Mouse (Mus musculus): ENCODE results near the gene Plin2. TPM values are rescaled to one million over a fixed set of nuclear protein-coding genes. Genes with fewer than 3 reads are reported as not detected.
A peak's percentile ranks its signal among the peaks of the same experiment; 100 is the strongest.
"Not testable (repeated sequence)": the region's sequence is repeated elsewhere in the genome, so short reads cannot be mapped to it uniquely, and the experiment has no call there.

Gene Plin2
- polyA plus RNA-seq, 1 experiment from 2014 or later: 80.7 TPM

- DNase-seq (ENCODE audit: low spot score) (peak; percentile 3), ATAC-seq (ENCODE audit: low FRiP score) (no peak)
- 70% methylated on average over 4 of the region's 4 CpGs for WGBS
- H3K27me3 ChIP-seq (ENCODE audit: control insufficient read depth, insufficient read depth, low read length): no peaks in the 10 kb centered on the region
- no peaks in the 10 kb centered on the region for H3K36me3 ChIP-seq (ENCODE audit: control insufficient read depth, insufficient read depth, low read length)
- H3K4me1 ChIP-seq (replicated peaks; ENCODE audit: control insufficient read depth, insufficient read depth, low read length): no peaks in the 10 kb centered on the region
- H3K9me3 ChIP-seq (ENCODE audit: control insufficient read depth, low read length): no peaks in the 10 kb centered on the region
- H3K9ac ChIP-seq (ENCODE audit: low read depth, low read length): no peak overlapping the region
- H3K27ac ChIP-seq (ENCODE audit: low read depth, low read length): no peak overlapping the region
- H3K4me2 ChIP-seq (replicated peaks; ENCODE audit: low read depth, low read length): no peak overlapping the region
- H3K4me3 ChIP-seq (ENCODE audit: low read depth, low read length): no peak overlapping the region
Measured at GRCm38 (mm10) chr4:86631831-86632230, 38.0 kb downstream of the Plin2 start.

DNA sequence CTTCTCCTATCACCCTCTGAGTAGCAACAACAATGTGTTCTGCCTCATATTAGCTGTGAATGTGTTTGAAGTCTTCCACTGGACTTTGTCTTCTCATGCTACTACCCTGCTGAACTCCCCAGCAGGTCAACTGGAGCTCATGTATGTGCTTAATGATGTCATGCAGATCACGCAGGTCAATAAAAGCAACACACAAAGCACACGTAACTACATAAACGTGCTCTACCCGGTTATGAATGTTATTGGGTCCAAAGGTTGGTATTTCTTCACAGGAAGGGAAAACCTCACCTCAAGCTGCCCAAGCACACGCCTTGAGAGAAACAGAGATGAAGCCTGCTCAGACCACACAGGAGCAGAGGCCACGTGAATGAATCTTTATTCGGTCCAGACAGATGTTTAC is 43.4 kb downstream of the Plin2 start:
- not testable (repeated sequence) for H3K4me2 ChIP-seq (replicated peaks; ENCODE audit: low read depth, low read length); H3K4me1 ChIP-seq (replicated peaks; ENCODE audit: control insufficient read depth, insufficient read depth, low read length); ATAC-seq (ENCODE audit: low FRiP score); DNase-seq (ENCODE audit: low spot score); H3K4me3 ChIP-seq (ENCODE audit: low read depth, low read length); H3K27me3 ChIP-seq (ENCODE audit: control insufficient read depth, insufficient read depth, low read length); H3K9ac ChIP-seq (ENCODE audit: low read depth, low read length); H3K9me3 ChIP-seq (ENCODE audit: control insufficient read depth, low read length); H3K27ac ChIP-seq (ENCODE audit: low read depth, low read length); H3K36me3 ChIP-seq (ENCODE audit: control insufficient read depth, insufficient read depth, low read length)
- WGBS: 92% methylated on average over 7 of the region's 7 CpGs

DNA sequence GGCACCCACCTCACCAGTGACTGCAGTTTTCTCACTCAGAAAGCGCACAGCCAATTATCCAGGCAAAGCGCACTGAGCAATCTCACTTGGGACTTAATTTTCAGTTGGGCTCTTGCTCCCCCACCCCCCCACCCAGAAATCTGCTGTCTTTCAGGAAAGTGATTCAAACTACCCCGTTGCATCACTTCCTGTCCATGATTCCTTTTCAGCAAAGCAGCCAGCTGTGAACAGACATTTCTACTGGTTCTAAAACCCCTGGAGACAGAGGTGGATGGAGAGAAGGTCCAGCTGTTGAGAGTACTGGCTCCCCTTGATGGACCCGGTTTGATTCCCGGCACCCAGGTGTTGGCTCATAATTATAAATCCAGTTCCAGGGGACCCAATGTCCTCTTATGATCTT is 44.4 kb downstream of the Plin2 start:
- no peak for DNase-seq (ENCODE audit: low spot score)
- H3K36me3 ChIP-seq (ENCODE audit: control insufficient read depth, insufficient read depth, low read length): no peaks in the 10 kb centered on the region
- H3K4me1 ChIP-seq (replicated peaks; ENCODE audit: control insufficient read depth, insufficient read depth, low read length): no peaks in the 10 kb centered on the region
- WGBS: 89% methylated on average over 5 of the region's 5 CpGs
- no peak overlapping the region for H3K9ac ChIP-seq (ENCODE audit: low read depth, low read length)
- no peak overlapping the region for H3K4me2 ChIP-seq (replicated peaks; ENCODE audit: low read depth, low read length)
- no peaks in the 10 kb centered on the region for H3K9me3 ChIP-seq (ENCODE audit: control insufficient read depth, low read length)
- H3K27ac ChIP-seq (ENCODE audit: low read depth, low read length): no peak overlapping the region
- H3K4me3 ChIP-seq (ENCODE audit: low read depth, low read length): no peak overlapping the region
- no peak for ATAC-seq (ENCODE audit: low FRiP score)
- H3K27me3 ChIP-seq (ENCODE audit: control insufficient read depth, insufficient read depth, low read length): no peaks in the 10 kb centered on the region

- ATAC-seq (ENCODE audit: low FRiP score); H3K27ac ChIP-seq (ENCODE audit: low read depth, low read length); H3K4me2 ChIP-seq (replicated peaks; ENCODE audit: low read depth, low read length); H3K36me3 ChIP-seq (ENCODE audit: control insufficient read depth, insufficient read depth, low read length); H3K27me3 ChIP-seq (ENCODE audit: control insufficient read depth, insufficient read depth, low read length); H3K4me3 ChIP-seq (ENCODE audit: low read depth, low read length); H3K9me3 ChIP-seq (ENCODE audit: control insufficient read depth, low read length); H3K9ac ChIP-seq (ENCODE audit: low read depth, low read length); DNase-seq (ENCODE audit: low spot score); H3K4me1 ChIP-seq (replicated peaks; ENCODE audit: control insufficient read depth, insufficient read depth, low read length): not testable (repeated sequence)
- 86% methylated on average over 1 of the region's 1 CpGs for WGBS
Measured at GRCm38 (mm10) chr4:86622532-86622931, 47.3 kb downstream of the Plin2 start.

GRCm38 (mm10) chr4:86622116-86622515 is 47.7 kb downstream of the Plin2 start:
- no peak for ATAC-seq (ENCODE audit: low FRiP score)
- H3K4me2 ChIP-seq (replicated peaks; ENCODE audit: low read depth, low read length): no peak overlapping the region

GRCm38 (mm10) chr4:86620506-86620905 is 49.4 kb downstream of the Plin2 start:
- DNase-seq (ENCODE audit: low spot score): no peak
- no peak overlapping the region for H3K4me2 ChIP-seq (replicated peaks; ENCODE audit: low read depth, low read length)
- H3K36me3 ChIP-seq (ENCODE audit: control insufficient read depth, insufficient read depth, low read length): no peaks in the 10 kb centered on the region
- WGBS: 78% methylated on average over 2 of the region's 2 CpGs
- no peaks in the 10 kb centered on the region for H3K4me1 ChIP-seq (replicated peaks; ENCODE audit: control insufficient read depth, insufficient read depth, low read length)
- no peak overlapping the region for H3K9ac ChIP-seq (ENCODE audit: low read depth, low read length)
- ATAC-seq (ENCODE audit: low FRiP score): no peak
- no peaks in the 10 kb centered on the region for H3K9me3 ChIP-seq (ENCODE audit: control insufficient read depth, low read length)
- H3K27me3 ChIP-seq (ENCODE audit: control insufficient read depth, insufficient read depth, low read length): no peaks in the 10 kb centered on the region
- no peak overlapping the region for H3K27ac ChIP-seq (ENCODE audit: low read depth, low read length)
- H3K4me3 ChIP-seq (ENCODE audit: low read depth, low read length): no peak overlapping the region

More at GRCm38 (mm10) chr4:86622116-86622515, 47.7 kb downstream of the Plin2 start:
- no peak overlapping the region for H3K4me3 ChIP-seq (ENCODE audit: low read depth, low read length)
- no peaks in the 10 kb centered on the region for H3K27me3 ChIP-seq (ENCODE audit: control insufficient read depth, insufficient read depth, low read length)
- no peaks in the 10 kb centered on the region for H3K9me3 ChIP-seq (ENCODE audit: control insufficient read depth, low read length)
- no peak for DNase-seq (ENCODE audit: low spot score)
- no peak overlapping the region for H3K9ac ChIP-seq (ENCODE audit: low read depth, low read length)
- H3K27ac ChIP-seq (ENCODE audit: low read depth, low read length): no peak overlapping the region
- 78% methylated on average over 3 of the region's 3 CpGs for WGBS
- no peaks in the 10 kb centered on the region for H3K36me3 ChIP-seq (ENCODE audit: control insufficient read depth, insufficient read depth, low read length)
- no peaks in the 10 kb centered on the region for H3K4me1 ChIP-seq (replicated peaks; ENCODE audit: control insufficient read depth, insufficient read depth, low read length)

DNA sequence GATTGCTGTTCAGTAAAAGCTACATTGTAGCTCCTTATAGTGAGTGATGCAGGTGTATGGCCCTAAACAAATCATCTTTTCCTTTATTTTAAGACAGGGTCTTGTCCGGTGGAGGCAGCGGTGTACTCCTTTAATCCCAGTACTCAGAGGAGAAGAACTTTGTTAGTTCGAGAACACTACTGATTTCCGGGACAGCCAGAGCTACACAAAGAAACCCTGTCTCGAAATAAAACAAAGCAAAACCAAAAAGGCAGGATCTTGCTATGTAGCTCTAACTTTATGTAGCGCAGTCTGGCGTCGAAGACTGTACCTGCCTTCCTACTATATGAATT is 57.6 kb downstream of the Plin2 start:
- ATAC-seq (ENCODE audit: low FRiP score): peak; percentile 26
- Histone ChIP-seq H3K4me1 (replicated peaks; ENCODE audit: control insufficient read depth, insufficient read depth, low read length) (no peaks in the 10 kb centered on the region), H3K4me2 (replicated peaks; ENCODE audit: low read depth, low read length) (peak overlapping the region; percentile 42), H3K27ac (ENCODE audit: low read depth, low read length) (no peak overlapping the region), H3K4me3 (ENCODE audit: low read depth, low read length) (peak overlapping the region; percentile 85), H3K36me3 (ENCODE audit: control insufficient read depth, insufficient read depth, low read length) (no peaks in the 10 kb centered on the region), H3K9ac (ENCODE audit: low read depth, low read length) (peak overlapping the region; percentile 35; the same call in 1 of the 2 replicates), H3K9me3 (ENCODE audit: control insufficient read depth, low read length) (no peaks in the 10 kb centered on the region), H3K27me3 (ENCODE audit: control insufficient read depth, insufficient read depth, low read length) (no peaks in the 10 kb centered on the region)
- 34% methylated on average over 8 of the region's 8 CpGs for WGBS
- no peak for DNase-seq (ENCODE audit: low spot score)

GRCm38 (mm10) chr4:86611524-86612288 is 58.2 kb downstream of the Plin2 start, which contains the start of gene Haus6:
TSS of gene Haus6 (minus strand) at chr4:86612055.
- Histone ChIP-seq H3K9me3 (ENCODE audit: control insufficient read depth, low read length) (no peaks in the 10 kb centered on the region), H3K9ac (ENCODE audit: low read depth, low read length) (peak within 1 kb of the TSS; percentile 82), H3K27ac (ENCODE audit: low read depth, low read length) (0 out of 2 replicates have a peak within 1 kb of the TSS, but pooled peaks have one; percentile 24), H3K4me1 (replicated peaks; ENCODE audit: control insufficient read depth, insufficient read depth, low read length) (no peaks in the 10 kb centered on the region), H3K27me3 (ENCODE audit: control insufficient read depth, insufficient read depth, low read length) (no peaks in the 10 kb centered on the region), H3K36me3 (ENCODE audit: control insufficient read depth, insufficient read depth, low read length) (0 out of 2 replicates have a peak, but pooled peaks cover 3% of the 10 kb centered on the region), H3K4me3 (ENCODE audit: low read depth, low read length) (peak within 1 kb of the TSS; percentile 85), H3K4me2 (replicated peaks; ENCODE audit: low read depth, low read length) (peak within 1 kb of the TSS; percentile 75)
- DNase-seq (ENCODE audit: low spot score): peak; percentile 94
- peak; percentile 100 for ATAC-seq (ENCODE audit: low FRiP score)
- under 1% methylated on average over 59 of the region's 59 CpGs for WGBS
